Mouse (Mus musculus) forebrain, postnatal 0 days (tissue): ENCODE results near the gene Gm20547. TPM values are rescaled to one million over a fixed set of nuclear protein-coding genes. Genes with fewer than 3 reads are reported as not detected.
A peak's percentile ranks its signal among the peaks of the same experiment; 100 is the strongest.

Source experiments
- ATAC-seq: fragments of 200-750 bp; cut with Nextera tagmentation; 2 replicates; pipeline ENCODE4 v1.8.0; 2017; ENCODE audit warnings: mild to moderate bottlenecking, moderate library complexity
- DNase-seq: peaks from one replicate; pipeline ENCODE4 v3.0.0-alpha.2; 2015
- H3K27ac ChIP-seq: fragments of 300-500 bp; sonication (generic); 2 replicates; pipeline ENCODE4 v1.5.1; 2014; ENCODE audit warnings: low read depth, mild to moderate bottlenecking, antibody characterized with exemption, low read length, moderate library complexity, mixed read lengths
- H3K27me3 ChIP-seq: fragments of 300-500 bp; sonication (generic); 2 replicates; pipeline ENCODE4 v1.6.1; 2014; ENCODE audit warnings: mild to moderate bottlenecking, low read length, mixed read lengths; ENCODE audit not compliant: insufficient read depth
- H3K36me3 ChIP-seq: fragments of 300-500 bp; sonication (generic); 2 replicates; pipeline ENCODE4 v1.6.1; 2014; ENCODE audit warnings: mild to moderate bottlenecking, moderate library complexity; ENCODE audit not compliant: insufficient read depth
- H3K4me1 ChIP-seq: fragments of 300-500 bp; sonication (generic); 2 replicates; pipeline ENCODE4 v1.6.1; 2014; ENCODE audit warnings: antibody characterized with exemption; ENCODE audit not compliant: insufficient read depth
- H3K4me2 ChIP-seq: fragments of 300-500 bp; sonication (generic); 2 replicates; pipeline ENCODE4 v1.6.1; 2014; ENCODE audit warnings: low read depth, mild to moderate bottlenecking, moderate library complexity
- H3K4me3 ChIP-seq: fragments of 300-500 bp; sonication (generic); 2 replicates; pipeline ENCODE4 v1.5.1; 2014; ENCODE audit warnings: low read depth, low read length, mixed read lengths
- H3K9ac ChIP-seq: fragments of 300-500 bp; sonication (generic); 2 replicates; pipeline ENCODE4 v1.6.1; 2014; ENCODE audit warnings: mild to moderate bottlenecking
- H3K9me3 ChIP-seq: fragments of 300-500 bp; sonication (generic); 2 replicates; pipeline ENCODE4 v1.6.1; 2016; ENCODE audit warnings: low read length
- CTCF ChIP-seq: sonication (generic); IDR thresholded peaks from 2 replicates; pipeline ENCODE4 v1.5.1; 2016; ENCODE audit warnings: antibody characterized with exemption, control low read depth, low read depth
- WGBS: fragments of 180-500 bp; shearing (Covaris S2); extraction: QIAGEN DNeasy Blood & Tissue Kit; methylation state at CpG from one replicate; pipeline ENCODE4 v1.1.7; 2014; 5-methylcytosine and 5-hydroxymethylcytosine counted together
- polyA plus RNA-seq: library from polyadenylated mRNA; unstranded; fragments of >200 nt; fragmentation: Nextera tagmentation; extraction: Ambion mirVana; gene quantifications from 2 replicates; pipeline ENCODE4 v1.2.1, GENCODE M21; 2015
- total RNA-seq: library from RNA; depleted of rRNA; stranded (reverse); fragments of >200 nt; gene quantifications from 2 replicates; pipeline ENCODE4 v1.2.3, GENCODE M21; 2014

The Gm20547 gene
- total and polyA plus RNA-seq, 2 experiments from 2014 or later: not detected

GRCm38 (mm10) chr17:34895724-34896123, 13.9 kb upstream of the Gm20547 start:
- no peak for TF ChIP-seq CTCF
- H3K27ac ChIP-seq: no peak overlapping the region
- peaks cover 5% of the 10 kb centered on the region; the same call in 1 of the 2 replicates for H3K36me3 ChIP-seq
- WGBS: 89% methylated on average over 15 of the region's 15 CpGs
- H3K4me1 ChIP-seq: peaks cover 10% of the 10 kb centered on the region; the same call in 1 of the 2 replicates
- peak overlapping the region; percentile 79 for H3K4me2 ChIP-seq
- no peaks in the 10 kb centered on the region for H3K9me3 ChIP-seq
- peak overlapping the region; percentile 84 for H3K9ac ChIP-seq
- ATAC-seq: no peak
- no peaks in the 10 kb centered on the region for H3K27me3 ChIP-seq
- H3K4me3 ChIP-seq: peak overlapping the region; percentile 72
- DNase-seq: no peak

- peak overlapping the region; percentile 72 for H3K4me3 ChIP-seq
- no peaks in the 10 kb centered on the region for H3K9me3 ChIP-seq
- H3K36me3 ChIP-seq: peaks cover 5% of the 10 kb centered on the region; the same call in 1 of the 2 replicates
- H3K27me3 ChIP-seq: no peaks in the 10 kb centered on the region
- peak; percentile 53 for DNase-seq
- H3K4me2 ChIP-seq: peak overlapping the region; percentile 79
- peak overlapping the region; percentile 87 for H3K27ac ChIP-seq
- 4% methylated on average over 44 of the region's 51 CpGs for WGBS
- H3K4me1 ChIP-seq: peaks cover 6% of the 10 kb centered on the region; the same call in 1 of the 2 replicates
- no peak for TF ChIP-seq CTCF
- ATAC-seq: peak; percentile 32
- peak overlapping the region; percentile 84 for H3K9ac ChIP-seq
These were observed 13.1 kb upstream of the Gm20547 start for GRCm38 (mm10) chr17:34894801-34895530.

- Histone ChIP-seq H3K27me3 (no peaks in the 10 kb centered on the region), H3K27ac (peak overlapping the region; percentile 87), H3K4me2 (peak overlapping the region; percentile 79), H3K4me3 (peak overlapping the region; percentile 72), H3K36me3 (peaks cover 5% of the 10 kb centered on the region; the same call in 1 of the 2 replicates), H3K9ac (peak overlapping the region; percentile 84), H3K9me3 (no peaks in the 10 kb centered on the region), H3K4me1 (peaks cover 5% of the 10 kb centered on the region; the same call in 1 of the 2 replicates)
- 6% methylated on average over 35 of the region's 51 CpGs for WGBS
- TF ChIP-seq CTCF: peak; percentile 32; the same call in 1 of the 2 replicates
- peak; percentile 88 for ATAC-seq
- peak; percentile 99 for DNase-seq
These were observed 12.3 kb upstream of the Gm20547 start for GRCm38 (mm10) chr17:34894074-34894597.

- no peaks in the 10 kb centered on the region for H3K27me3 ChIP-seq
- 65% methylated on average over 12 of the region's 12 CpGs for WGBS
- H3K4me1 ChIP-seq: peaks cover 5% of the 10 kb centered on the region; the same call in 1 of the 2 replicates
- H3K4me3 ChIP-seq: peak overlapping the region; percentile 72
- peak overlapping the region; percentile 87 for H3K27ac ChIP-seq
- H3K4me2 ChIP-seq: peak overlapping the region; percentile 79
- peaks cover 5% of the 10 kb centered on the region; the same call in 1 of the 2 replicates for H3K36me3 ChIP-seq
- ATAC-seq: no peak
- peak overlapping the region; percentile 84; the same call in 1 of the 2 replicates for H3K9ac ChIP-seq
- TF ChIP-seq CTCF: no peak
- DNase-seq: no peak
- no peaks in the 10 kb centered on the region for H3K9me3 ChIP-seq
These were observed 11.4 kb upstream of the Gm20547 start for GRCm38 (mm10) chr17:34893072-34893824.

- no peak for ATAC-seq
- TF ChIP-seq CTCF: no peak
- H3K9me3 ChIP-seq: no peaks in the 10 kb centered on the region
- H3K4me2 ChIP-seq: no peak overlapping the region
- WGBS: 94% methylated on average over 2 of the region's 2 CpGs
- H3K27ac ChIP-seq: no peak overlapping the region
- H3K4me3 ChIP-seq: no peak overlapping the region
- no peak overlapping the region for H3K9ac ChIP-seq
- peaks cover 4% of the 10 kb centered on the region; the same call in 1 of the 2 replicates for H3K36me3 ChIP-seq
- no peaks in the 10 kb centered on the region for H3K27me3 ChIP-seq
- H3K4me1 ChIP-seq: peaks cover 5% of the 10 kb centered on the region; the same call in 1 of the 2 replicates
- DNase-seq: no peak
These were observed 9.5 kb upstream of the Gm20547 start for GRCm38 (mm10) chr17:34891377-34891776.

- Histone ChIP-seq H3K4me2 (no peak overlapping the region), H3K9ac (no peak overlapping the region), H3K36me3 (no peaks in the 10 kb centered on the region), H3K27ac (no peak overlapping the region), H3K27me3 (no peaks in the 10 kb centered on the region), H3K4me1 (no peaks in the 10 kb centered on the region), H3K4me3 (no peak overlapping the region), H3K9me3 (no peaks in the 10 kb centered on the region)
- DNase-seq (no peak), ATAC-seq (no peak)
- WGBS: 88% methylated on average over 12 of the region's 12 CpGs
- TF ChIP-seq CTCF: no peak
These were observed 8.4 kb upstream of the Gm20547 start for GRCm38 (mm10) chr17:34890074-34890743.
